Mouse (Mus musculus) megakaryocyte, embryonic 14.5 days (primary cell): ENCODE results near the gene Rgs10. TPM values are rescaled to one million over a fixed set of nuclear protein-coding genes. Genes with fewer than 3 reads are reported as not detected.

Experiments used
- H3K27me3 ChIP-seq: replicated peaks from 2 replicates; pipeline ENCODE3; 2012; ENCODE audit warnings: inconsistent platforms
- H3K36me3 ChIP-seq: replicated peaks from 2 replicates; pipeline ENCODE3; 2012; ENCODE audit warnings: low read length, inconsistent platforms, mixed read lengths
- H3K4me1 ChIP-seq: 2 replicates; pipeline ENCODE4 v1.6.1; 2012; ENCODE audit warnings: inconsistent platforms
- H3K4me3 ChIP-seq: replicated peaks from 2 replicates; pipeline ENCODE3; 2012; ENCODE audit warnings: moderate library complexity, mild to moderate bottlenecking, inconsistent platforms
- H3K9me3 ChIP-seq: 2 replicates; pipeline ENCODE4 v1.6.1; 2012; ENCODE audit warnings: inconsistent platforms
- FLI1 ChIP-seq: IDR thresholded peaks from 2 replicates; pipeline ENCODE4 v1.6.1; 2012; ENCODE audit warnings: low read length, inconsistent platforms, mixed read lengths
- GATA1 ChIP-seq: IDR thresholded peaks from 3 replicates; pipeline ENCODE4 v1.6.1; 2012; ENCODE audit warnings: mixed read lengths, low read length, inconsistent platforms, borderline replicate concordance
- polyA plus RNA-seq: library from polyadenylated mRNA; stranded (reverse); fragments of >175 nt; gene quantifications from 2 replicates; pipeline ENCODE4 v1.2.3, GENCODE M21; 2012; ENCODE audit warnings: low replicate concordance; ENCODE audit not compliant: insufficient read depth

Gene Rgs10
- polyA plus RNA-seq, 1 experiment: 650 TPM

GRCm38 (mm10) chr7:128439251-128439650 lies 20.7 kb upstream of the Rgs10 start:
- peaks cover 5% of the 10 kb centered on the region; the same call in 1 of the 2 replicates for H3K9me3 ChIP-seq
- H3K4me1 ChIP-seq: peaks cover 2% of the 10 kb centered on the region
- peaks cover 66% of the 10 kb centered on the region for H3K36me3 ChIP-seq
- H3K4me3 ChIP-seq: no peak overlapping the region
- TF ChIP-seq GATA1 (no peak), FLI1 (no peak)
- no peaks in the 10 kb centered on the region for H3K27me3 ChIP-seq

GRCm38 (mm10) chr7:128438131-128438530 lies 19.6 kb upstream of the Rgs10 start:
- H3K4me1 ChIP-seq: peaks cover 10% of the 10 kb centered on the region
- H3K27me3 ChIP-seq: no peaks in the 10 kb centered on the region
- no peak for TF ChIP-seq GATA1
- no peak for TF ChIP-seq FLI1
- no peak overlapping the region for H3K4me3 ChIP-seq
- peaks cover 54% of the 10 kb centered on the region for H3K36me3 ChIP-seq
- peaks cover 5% of the 10 kb centered on the region; the same call in 1 of the 2 replicates for H3K9me3 ChIP-seq

GRCm38 (mm10) chr7:128433213-128433612 lies 14.7 kb upstream of the Rgs10 start:
- no peak for TF ChIP-seq FLI1
- TF ChIP-seq GATA1: no peak
- H3K4me3 ChIP-seq: no peak overlapping the region

GRCm38 (mm10) chr7:128432574-128432973 lies 14.0 kb upstream of the Rgs10 start:
- Histone ChIP-seq H3K4me1 (peaks cover 10% of the 10 kb centered on the region), H3K9me3 (peaks cover 11% of the 10 kb centered on the region), H3K4me3 (no peak overlapping the region), H3K36me3 (peaks cover 16% of the 10 kb centered on the region), H3K27me3 (peaks cover 1% of the 10 kb centered on the region)
- TF ChIP-seq FLI1 (no peak), GATA1 (no peak)

More at GRCm38 (mm10) chr7:128433213-128433612, 14.7 kb upstream of the Rgs10 start:
- Histone ChIP-seq H3K4me1 (peaks cover 10% of the 10 kb centered on the region), H3K27me3 (peaks cover 1% of the 10 kb centered on the region), H3K9me3 (peaks cover 9% of the 10 kb centered on the region), H3K36me3 (peaks cover 15% of the 10 kb centered on the region)

GRCm38 (mm10) chr7:128422491-128422890 lies 3.9 kb upstream of the Rgs10 start:
- Histone ChIP-seq H3K27me3 (peaks cover 18% of the 10 kb centered on the region), H3K36me3 (no peaks in the 10 kb centered on the region), H3K4me1 (peaks cover 41% of the 10 kb centered on the region), H3K9me3 (no peaks in the 10 kb centered on the region), H3K4me3 (no peak overlapping the region)
- TF ChIP-seq FLI1: no peak
- no peak for TF ChIP-seq GATA1

- TF ChIP-seq FLI1 (no peak), GATA1 (no peak)
- peaks cover 16% of the 10 kb centered on the region for H3K27me3 ChIP-seq
- peaks cover 43% of the 10 kb centered on the region for H3K4me1 ChIP-seq
- H3K36me3 ChIP-seq: peaks cover 1% of the 10 kb centered on the region
- no peak overlapping the region for H3K4me3 ChIP-seq
- no peaks in the 10 kb centered on the region for H3K9me3 ChIP-seq
Measured at GRCm38 (mm10) chr7:128421701-128422100, 3.1 kb upstream of the Rgs10 start.

- peaks cover 8% of the 10 kb centered on the region for H3K27me3 ChIP-seq
- H3K4me3 ChIP-seq: peak overlapping the region; percentile 98
- peaks cover 63% of the 10 kb centered on the region for H3K4me1 ChIP-seq
- no peak for TF ChIP-seq FLI1
- TF ChIP-seq GATA1: no peak
- peaks cover 15% of the 10 kb centered on the region for H3K36me3 ChIP-seq
- H3K9me3 ChIP-seq: no peaks in the 10 kb centered on the region
Measured at GRCm38 (mm10) chr7:128419690-128420089, 1.1 kb upstream of the Rgs10 start.

- no peak for TF ChIP-seq GATA1
- no peak for TF ChIP-seq FLI1
- Histone ChIP-seq H3K9me3 (no peaks in the 10 kb centered on the region), H3K36me3 (peaks cover 34% of the 10 kb centered on the region), H3K27me3 (peaks cover 3% of the 10 kb centered on the region), H3K4me3 (peak overlapping the region; percentile 98), H3K4me1 (peaks cover 80% of the 10 kb centered on the region)
Measured at GRCm38 (mm10) chr7:128417226-128417929, 1.2 kb downstream of the Rgs10 start.

GRCm38 (mm10) chr7:128416664-128417063 lies 1.9 kb downstream of the Rgs10 start:
- Histone ChIP-seq H3K27me3 (peaks cover 3% of the 10 kb centered on the region), H3K9me3 (no peaks in the 10 kb centered on the region), H3K36me3 (peaks cover 41% of the 10 kb centered on the region), H3K4me3 (peak overlapping the region; percentile 98), H3K4me1 (peaks cover 80% of the 10 kb centered on the region)
- TF ChIP-seq FLI1 (no peak), GATA1 (no peak)

- H3K9me3 ChIP-seq: no peaks in the 10 kb centered on the region
- TF ChIP-seq FLI1 (0 out of 2 replicates have a peak, but pooled peaks have one; percentile 35), GATA1 (peak; percentile 94)
- H3K4me1 ChIP-seq: peaks cover 79% of the 10 kb centered on the region
- H3K4me3 ChIP-seq: peak overlapping the region; percentile 98
- peaks cover 63% of the 10 kb centered on the region for H3K36me3 ChIP-seq
- no peaks in the 10 kb centered on the region for H3K27me3 ChIP-seq
Measured at GRCm38 (mm10) chr7:128414433-128414832, 4.1 kb downstream of the Rgs10 start.
